Mouse (Mus musculus) bone marrow macrophage, adult 2 months (primary cell): ENCODE measurements around the gene Tmem255b. TPM values are rescaled to one million over a fixed set of nuclear protein-coding genes. Genes with fewer than 3 reads are reported as not detected.

Experiments used
- H3K27ac ChIP-seq: 2 replicates; pipeline ENCODE4 v1.5.1; 2012; ENCODE audit warnings: low read depth, low read length; ENCODE audit not compliant: insufficient read depth
- H3K4me1 ChIP-seq: 2 replicates; pipeline ENCODE4 v1.6.1; 2012; ENCODE audit warnings: low read length; ENCODE audit not compliant: control insufficient read depth, insufficient read depth
- H3K4me3 ChIP-seq: 2 replicates; pipeline ENCODE4 v1.5.1; 2012; ENCODE audit warnings: mild to moderate bottlenecking, low read length, moderate library complexity; ENCODE audit not compliant: insufficient read depth
- CTCF ChIP-seq: IDR thresholded peaks from 2 replicates; pipeline ENCODE4 v1.5.1; 2012; ENCODE audit warnings: low read depth, mild to moderate bottlenecking, low read length, moderate library complexity
- POLR2A ChIP-seq: IDR thresholded peaks from 2 replicates; pipeline ENCODE4 v1.6.1; 2012; ENCODE audit warnings: mild to moderate bottlenecking, low read depth, low read length, borderline replicate concordance
- polyA plus RNA-seq: library from polyadenylated mRNA; stranded (reverse); fragments of >200 nt; gene quantifications from 2 replicates; pipeline ENCODE4 v1.2.4, GENCODE M21; 2012; ENCODE audit not compliant: missing spikeins, insufficient read depth, insufficient read length

Tmem255b gene
- polyA plus RNA-seq, 1 experiment: not detected

- no peak for TF ChIP-seq CTCF
- TF ChIP-seq POLR2A: no peak
- H3K4me1 ChIP-seq: no peaks in the 10 kb centered on the region
- H3K4me3 ChIP-seq: no peak overlapping the region
- no peak overlapping the region for H3K27ac ChIP-seq
These were observed 21.1 kb upstream of the Tmem255b start for GRCm38 (mm10) chr8:13413823-13414390.

- H3K4me1 ChIP-seq: no peaks in the 10 kb centered on the region
- no peak for TF ChIP-seq CTCF
- TF ChIP-seq POLR2A: no peak
- H3K27ac ChIP-seq: no peak overlapping the region
- no peak overlapping the region for H3K4me3 ChIP-seq
These were observed 19.1 kb upstream of the Tmem255b start for GRCm38 (mm10) chr8:13415879-13416278.

GRCm38 (mm10) chr8:13419111-13419639 lies 15.8 kb upstream of the Tmem255b start:
- Histone ChIP-seq H3K4me1 (no peaks in the 10 kb centered on the region), H3K4me3 (no peak overlapping the region), H3K27ac (no peak overlapping the region)
- TF ChIP-seq CTCF (no peak), POLR2A (no peak)

DNA sequence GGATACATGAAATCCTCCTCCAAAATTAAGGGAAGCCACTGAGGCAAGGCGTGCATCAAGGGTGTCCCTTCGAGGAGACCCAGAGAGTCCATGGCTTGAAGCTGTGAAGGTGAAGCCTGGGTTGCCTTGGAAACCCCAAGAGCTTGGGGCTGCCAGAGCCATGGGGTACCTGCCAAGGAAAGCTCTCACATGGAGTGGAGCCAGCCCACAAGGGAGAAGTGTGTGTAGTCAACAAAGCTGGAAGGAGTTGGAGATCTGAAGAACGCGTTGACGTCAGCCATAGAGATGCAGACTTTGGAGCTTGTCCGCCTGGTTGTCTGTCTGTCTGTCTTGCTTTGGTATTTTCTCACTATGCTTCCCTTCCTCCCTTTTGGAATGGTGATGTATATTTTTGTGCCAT lies 14.0 kb upstream of the Tmem255b start:
- no peak overlapping the region for H3K27ac ChIP-seq
- no peak overlapping the region for H3K4me3 ChIP-seq
- no peaks in the 10 kb centered on the region for H3K4me1 ChIP-seq
- TF ChIP-seq CTCF (no peak), POLR2A (no peak)

DNA sequence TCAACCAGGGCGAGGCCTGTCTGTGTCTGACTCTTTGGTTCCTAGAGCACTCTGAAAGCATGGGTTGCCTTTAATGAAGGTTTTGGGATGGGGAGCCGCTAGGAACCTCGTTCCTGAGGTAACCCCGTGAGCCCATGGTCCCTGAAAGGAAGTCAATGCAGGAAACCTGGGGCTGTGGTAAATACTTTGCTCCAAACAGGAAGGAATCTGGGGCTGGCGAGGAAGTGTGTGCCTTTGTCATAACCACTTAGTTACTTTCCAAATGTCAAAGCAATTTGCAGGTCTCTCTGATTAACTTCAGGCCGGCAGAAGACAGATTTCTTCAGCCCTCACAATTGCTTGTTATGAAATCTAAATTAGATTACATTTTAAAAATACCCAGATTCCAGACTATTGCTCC lies 7.6 kb upstream of the Tmem255b start:
- Histone ChIP-seq H3K4me3 (no peak overlapping the region), H3K27ac (no peak overlapping the region), H3K4me1 (no peaks in the 10 kb centered on the region)
- TF ChIP-seq POLR2A: no peak
- no peak for TF ChIP-seq CTCF

- no peak overlapping the region for H3K4me3 ChIP-seq
- TF ChIP-seq POLR2A (no peak), CTCF (no peak)
- H3K27ac ChIP-seq: no peak overlapping the region
- no peaks in the 10 kb centered on the region for H3K4me1 ChIP-seq
These were observed 6.8 kb upstream of the Tmem255b start for GRCm38 (mm10) chr8:13428156-13428555.

DNA sequence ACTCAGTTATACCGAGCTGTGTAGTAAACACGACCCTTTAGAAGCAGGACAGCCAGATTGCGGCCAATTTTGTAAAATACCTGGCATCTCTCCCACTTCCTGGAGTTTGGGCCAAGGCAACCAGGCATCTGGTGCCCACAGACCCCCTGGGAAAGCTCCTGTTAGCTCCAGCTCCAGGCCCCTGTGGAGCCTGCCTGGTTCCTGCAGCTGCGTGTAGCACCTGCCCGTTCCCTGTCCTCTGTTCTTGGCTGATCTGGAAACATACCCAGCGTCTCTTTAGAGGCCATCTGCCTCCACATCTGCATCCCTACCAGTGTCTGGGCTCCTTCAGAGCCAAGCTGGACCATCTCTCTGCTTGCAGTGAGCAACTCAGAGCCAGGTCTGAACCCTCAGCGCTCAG lies 4.6 kb upstream of the Tmem255b start:
- Histone ChIP-seq H3K27ac (no peak overlapping the region), H3K4me1 (no peaks in the 10 kb centered on the region), H3K4me3 (no peak overlapping the region)
- TF ChIP-seq CTCF (no peak), POLR2A (no peak)

DNA sequence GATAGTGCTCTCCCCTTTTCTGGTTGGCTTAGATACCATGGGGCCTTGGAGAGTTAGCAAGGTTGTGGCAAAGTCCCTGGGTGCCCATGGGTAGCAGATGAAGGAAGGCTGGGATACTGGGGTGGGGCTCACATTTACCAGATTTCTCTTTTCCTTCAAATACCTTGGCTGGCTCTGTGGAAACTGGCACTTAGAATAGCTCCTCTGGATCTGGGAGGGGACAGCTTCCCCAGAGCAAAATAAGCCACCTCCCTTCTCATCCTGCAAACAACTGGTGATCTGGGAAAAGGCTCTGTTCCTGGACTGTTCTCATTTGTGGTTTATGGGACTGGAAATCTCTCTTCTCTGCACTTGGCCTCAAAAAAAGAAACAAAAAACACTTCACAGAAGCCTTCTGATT lies 4.1 kb upstream of the Tmem255b start:
- TF ChIP-seq CTCF (no peak), POLR2A (no peak)
- H3K27ac ChIP-seq: no peak overlapping the region
- no peaks in the 10 kb centered on the region for H3K4me1 ChIP-seq
- H3K4me3 ChIP-seq: no peak overlapping the region

- no peak for TF ChIP-seq CTCF
- TF ChIP-seq POLR2A: no peak
- no peak overlapping the region for H3K27ac ChIP-seq
These were observed 1.9 kb upstream of the Tmem255b start for GRCm38 (mm10) chr8:13433130-13433529.

DNA sequence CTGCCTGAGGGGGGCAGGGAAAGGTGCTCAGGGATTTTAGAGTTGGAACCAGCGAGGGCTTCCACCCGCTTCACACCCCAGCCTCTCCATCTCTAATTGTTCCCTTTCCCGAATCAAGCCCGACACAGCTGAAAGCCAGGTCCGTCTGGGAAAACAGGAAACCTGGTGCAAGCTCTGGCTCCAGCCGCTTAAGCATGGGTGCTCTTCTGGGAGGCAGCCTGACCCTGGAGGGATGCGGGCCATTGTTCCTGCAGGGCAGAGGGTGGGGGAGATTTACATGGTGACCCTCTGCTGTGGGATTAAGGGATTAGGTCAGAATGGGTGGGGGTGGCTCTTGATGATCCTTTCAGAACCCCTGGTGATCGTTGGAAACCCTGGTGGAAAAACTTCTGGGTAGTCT lies 1.1 kb downstream of the Tmem255b start:
- Histone ChIP-seq H3K4me3 (no peak overlapping the region), H3K27ac (no peak overlapping the region)
- TF ChIP-seq POLR2A: no peak
- TF ChIP-seq CTCF: no peak

More at GRCm38 (mm10) chr8:13433130-13433529, 1.9 kb upstream of the Tmem255b start:
- Histone ChIP-seq H3K4me3 (no peak overlapping the region), H3K4me1 (no peaks in the 10 kb centered on the region)

GRCm38 (mm10) chr8:13437531-13437930 lies 2.5 kb downstream of the Tmem255b start:
- Histone ChIP-seq H3K4me3 (no peak overlapping the region), H3K27ac (no peak overlapping the region), H3K4me1 (no peaks in the 10 kb centered on the region)
- TF ChIP-seq POLR2A: no peak
- no peak for TF ChIP-seq CTCF

More for the DNA sequence above, 1.1 kb downstream of the Tmem255b start:
- no peaks in the 10 kb centered on the region for H3K4me1 ChIP-seq
